Mouse (Mus musculus) lung, adult 2 months (tissue): ENCODE results near the gene Bend3.

Experiments used
- CTCF ChIP-seq: fragments of 200-500 bp; IDR thresholded peaks from 2 replicates; pipeline ENCODE4 v1.5.1; 2011; ENCODE audit warnings: mild to moderate bottlenecking, low read length, control low read depth; ENCODE audit not compliant: insufficient read depth
- POLR2A ChIP-seq: fragments of 200-500 bp; IDR thresholded peaks from 2 replicates; pipeline ENCODE4 v1.6.1; 2011; ENCODE audit warnings: low read depth, mild to moderate bottlenecking, control low read depth, low read length, borderline replicate concordance; ENCODE audit errors: extremely low read depth

DNA sequence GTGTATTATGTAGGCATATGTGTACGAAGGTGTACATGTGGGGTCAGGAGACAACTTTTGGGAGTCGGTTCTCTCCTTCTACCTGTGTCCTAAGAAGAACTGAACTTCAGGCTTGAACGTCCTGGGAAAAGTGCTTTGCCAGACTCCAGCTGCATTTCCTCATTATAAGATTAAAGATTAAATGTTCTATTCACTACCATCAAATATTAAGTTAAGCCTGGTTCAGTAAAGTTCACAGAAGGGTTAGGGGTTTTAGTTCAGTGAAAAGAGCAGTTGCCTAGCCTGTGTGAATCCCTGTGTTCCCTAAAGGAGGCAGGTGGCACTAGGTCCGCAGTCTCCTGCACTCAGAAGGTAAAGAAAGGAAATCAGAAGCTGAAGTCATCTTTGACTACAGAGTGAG, 44.3 kb upstream of the Bend3 start:
- TF ChIP-seq CTCF, result no peak
- no peak for TF ChIP-seq POLR2A
